Mouse (Mus musculus): Measurements from ENCODE around the gene Trim69.

Trim69 gene

DNA sequence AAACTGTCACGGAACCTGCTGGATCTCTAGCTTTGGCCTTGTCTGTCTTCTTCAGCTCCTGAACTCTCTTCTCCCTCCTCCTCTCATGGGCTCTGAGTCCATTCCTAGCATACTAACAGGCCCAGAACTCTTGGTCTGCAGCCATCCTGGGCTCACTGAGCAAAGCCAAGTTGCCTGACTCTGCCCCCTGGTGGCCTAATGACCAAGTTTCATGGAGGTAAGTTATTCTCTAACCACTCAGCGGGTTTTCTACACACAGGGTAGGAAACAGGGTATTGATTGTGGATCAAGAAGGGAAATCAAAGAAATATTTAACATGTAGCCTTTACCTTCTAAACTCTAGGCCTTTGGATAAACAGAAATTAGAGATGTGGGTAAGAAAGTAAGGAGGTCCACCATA, at the start of gene Trim69:
Gene Trim69, plus strand, starts transcription at position 21 of the 400 bp plus-strand sequence.
- peak; percentile 88 for DNase-seq (ENCODE audit: low spot score)

DNA sequence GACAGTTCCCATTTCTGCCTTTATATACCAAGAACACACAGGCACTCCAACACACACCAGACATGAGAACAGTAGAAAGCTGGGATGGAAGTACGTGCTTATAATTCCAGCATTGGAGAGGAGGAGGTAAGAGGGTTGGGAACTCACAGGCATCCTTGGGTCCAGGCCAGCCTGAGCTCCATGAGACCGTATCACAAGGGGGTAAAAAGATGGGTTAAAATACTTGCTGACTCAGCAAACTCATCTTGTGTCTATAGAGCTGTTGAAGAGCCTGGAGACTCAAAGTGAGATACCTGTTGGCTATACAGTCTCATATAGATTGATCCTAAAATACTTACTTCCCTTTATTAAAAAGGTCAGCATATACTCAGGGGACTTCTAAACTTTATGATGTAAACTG, 43.6 kb upstream of the Trim69 start:
- no peak for DNase-seq (ENCODE audit: low spot score)

DNA sequence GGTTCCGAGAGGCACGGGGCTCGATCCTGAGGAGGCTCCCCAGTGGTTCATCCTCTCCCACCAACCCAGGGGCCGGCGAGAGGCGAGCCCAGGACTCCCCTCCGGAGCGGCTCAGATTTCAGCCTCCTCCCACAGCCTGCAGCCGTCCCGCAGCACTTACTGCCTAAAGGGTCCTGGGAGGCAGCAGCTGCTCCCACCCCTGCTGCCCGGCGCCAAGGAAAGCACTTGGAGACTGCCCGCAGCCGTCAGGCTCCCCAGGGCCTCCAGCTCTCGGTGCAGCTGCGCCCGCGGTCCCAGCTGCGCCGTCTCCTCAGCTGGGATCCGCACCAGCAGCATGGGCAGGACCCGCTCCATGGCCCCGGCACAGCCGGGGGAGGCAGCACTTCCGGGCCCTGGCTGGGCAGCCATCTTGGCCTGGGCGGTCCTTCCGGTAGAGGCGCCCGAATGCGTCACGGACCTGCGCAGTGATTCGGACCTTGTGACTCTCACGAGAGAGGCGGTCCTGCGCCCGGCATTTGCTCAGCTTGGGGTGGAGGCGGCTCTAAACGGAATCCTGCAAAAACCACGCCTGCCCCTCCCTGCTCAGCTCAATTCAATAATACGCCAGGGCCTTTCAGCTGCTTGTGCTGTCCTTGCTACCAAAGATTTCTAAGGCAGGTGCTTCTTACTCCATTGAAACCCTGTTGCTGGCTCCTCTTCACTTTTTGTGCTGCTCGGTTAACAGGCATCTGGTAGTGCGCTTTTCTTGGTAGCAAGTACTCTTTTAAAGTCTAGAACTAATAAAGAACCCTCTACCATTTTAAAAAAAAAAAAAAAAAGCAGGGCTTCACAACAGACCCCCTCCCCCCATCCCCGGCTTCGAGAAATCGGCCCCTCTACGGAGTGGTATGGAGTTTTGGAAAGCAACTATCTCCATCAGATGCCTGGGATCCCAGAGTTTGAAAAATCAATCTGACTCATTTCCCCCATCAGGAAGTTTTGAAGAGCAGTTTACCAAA, 42.2 kb upstream of the Trim69 start, which contains the start of gene Spg11:
Gene Spg11, minus strand, starts transcription at position 426 of the 998 bp plus-strand sequence.
- DNase-seq (ENCODE audit: low spot score), result peak; percentile 98

DNA sequence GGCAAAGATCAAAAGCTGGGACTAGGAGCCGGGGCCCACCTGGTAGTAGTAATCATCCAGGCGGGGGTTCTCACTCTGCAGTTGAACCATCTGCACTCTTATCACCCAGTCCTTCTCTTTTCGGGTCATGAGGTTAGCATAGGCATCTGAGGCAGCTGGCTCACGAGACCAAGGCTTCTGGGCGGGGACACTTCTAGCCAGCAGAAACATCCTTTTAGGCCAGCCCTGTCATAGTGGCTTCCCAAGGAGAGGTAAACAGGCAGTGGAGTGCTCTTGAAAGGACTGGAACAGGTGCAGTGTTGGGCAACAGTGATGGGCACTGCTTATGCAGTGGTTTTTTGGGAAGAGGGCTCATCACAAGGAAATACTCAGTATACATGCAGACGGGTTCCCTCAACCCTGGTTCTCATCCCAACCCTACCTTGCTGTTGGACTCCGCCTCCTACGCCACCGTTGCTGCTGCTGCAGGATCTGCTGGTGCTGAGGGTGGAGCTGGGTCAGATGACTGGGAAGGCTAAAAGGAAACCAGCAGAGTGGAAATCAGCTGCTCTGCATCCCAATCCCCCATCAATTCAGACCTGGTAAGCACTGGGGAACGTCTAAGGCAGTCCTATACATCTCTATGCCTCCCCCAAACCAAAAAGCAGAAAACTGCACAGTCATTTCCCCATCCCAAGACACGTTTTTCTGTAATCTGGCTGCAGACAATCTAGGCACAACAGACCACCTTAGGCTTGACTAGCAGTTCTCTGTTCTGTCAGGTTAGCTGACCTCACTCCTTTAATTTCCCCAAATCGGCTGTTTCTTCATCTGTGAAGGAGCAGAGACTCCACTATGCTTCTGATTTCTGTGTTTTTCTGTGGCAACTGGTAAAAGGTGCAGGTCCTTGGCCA, 34.6 kb upstream of the Trim69 start:
- no peak for DNase-seq (ENCODE audit: low spot score)

DNA sequence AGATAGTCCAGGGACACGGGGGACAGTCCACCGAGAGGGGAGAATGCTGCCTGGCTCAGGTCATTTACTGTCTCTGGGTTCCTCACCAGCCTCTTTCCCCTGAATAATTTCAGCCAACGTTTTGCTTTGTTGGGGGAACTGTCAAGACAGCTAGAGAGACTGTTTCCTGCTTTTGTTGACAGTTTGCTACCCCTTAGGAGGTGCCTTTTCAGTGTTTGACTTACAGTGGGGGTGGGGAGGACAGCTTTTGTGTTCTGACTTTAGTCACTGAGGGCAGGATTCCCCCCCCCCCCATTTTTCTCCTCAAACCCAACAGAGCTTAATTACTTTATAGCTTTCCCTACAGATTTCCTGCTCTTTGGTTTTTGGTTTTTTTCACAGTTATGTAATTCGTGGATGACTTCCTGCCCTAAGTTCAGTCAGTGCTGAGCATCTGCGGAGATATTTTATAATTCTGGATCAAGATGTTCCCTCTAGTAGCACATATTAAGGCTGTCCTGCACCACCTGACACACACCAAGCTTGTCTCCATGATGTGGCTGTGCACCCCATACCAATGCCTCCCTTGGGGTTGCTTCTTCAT, 33.6 kb upstream of the Trim69 start:
- DNase-seq (ENCODE audit: low spot score), result no peak

DNA sequence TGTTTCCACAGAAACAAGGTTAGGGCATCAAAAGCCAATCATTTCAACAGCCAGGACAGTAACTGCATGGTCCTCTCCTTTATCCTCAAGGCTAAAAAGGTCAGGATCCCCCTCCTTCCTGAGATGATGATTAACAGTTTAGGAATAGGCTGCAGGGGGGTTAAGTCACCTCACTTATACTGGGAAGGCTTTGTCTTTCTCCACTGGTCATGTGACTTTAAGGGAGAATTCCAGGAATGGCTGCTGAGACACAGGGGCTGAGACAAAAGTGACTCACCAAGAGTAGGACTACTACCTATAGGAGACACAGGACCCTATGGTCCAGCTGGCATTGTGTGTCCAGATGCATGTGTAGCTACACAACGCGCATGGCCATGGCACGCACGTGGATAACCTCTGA, 32.9 kb upstream of the Trim69 start:
- no peak for DNase-seq (ENCODE audit: low spot score)

DNA sequence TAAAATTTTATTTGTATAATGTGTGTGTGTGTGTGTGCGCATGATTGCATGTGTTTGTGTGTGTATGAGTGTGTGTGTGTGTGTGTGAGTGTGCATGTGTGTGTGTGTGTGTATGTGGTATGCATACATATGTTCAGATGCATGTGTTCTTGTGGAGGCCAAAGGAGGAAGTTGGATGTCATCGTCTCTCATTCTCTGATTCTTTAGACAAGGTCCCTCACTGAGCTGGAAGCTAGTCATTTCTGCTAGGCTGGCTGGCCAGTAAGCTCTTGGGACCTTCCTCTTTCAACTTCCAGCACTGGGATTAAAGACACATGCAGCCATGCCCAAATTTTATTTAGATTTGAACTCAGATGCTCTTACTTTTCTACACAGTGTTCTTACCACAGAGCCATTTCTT, 28.4 kb upstream of the Trim69 start:
- DNase-seq (ENCODE audit: low spot score), result no peak

DNA sequence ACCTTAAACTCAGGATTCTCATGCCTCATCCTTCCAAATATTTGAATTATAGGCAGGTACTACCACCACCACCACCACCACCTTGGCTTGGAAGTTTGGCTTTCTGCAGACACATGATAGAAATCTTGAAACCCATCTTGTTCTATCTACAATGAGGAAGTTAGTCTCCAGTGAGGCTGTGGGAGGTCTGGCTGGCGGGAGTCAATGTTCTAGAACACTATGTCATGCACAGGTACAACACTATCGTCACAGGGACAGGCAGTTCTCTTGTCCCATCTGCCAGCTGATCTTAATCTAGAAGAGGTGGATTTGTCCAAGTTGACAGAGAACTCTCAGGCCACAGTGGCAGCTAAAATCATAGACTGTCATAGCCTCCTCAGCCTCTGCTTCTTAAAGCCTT, 27.9 kb upstream of the Trim69 start:
- no peak for DNase-seq (ENCODE audit: low spot score)

DNA sequence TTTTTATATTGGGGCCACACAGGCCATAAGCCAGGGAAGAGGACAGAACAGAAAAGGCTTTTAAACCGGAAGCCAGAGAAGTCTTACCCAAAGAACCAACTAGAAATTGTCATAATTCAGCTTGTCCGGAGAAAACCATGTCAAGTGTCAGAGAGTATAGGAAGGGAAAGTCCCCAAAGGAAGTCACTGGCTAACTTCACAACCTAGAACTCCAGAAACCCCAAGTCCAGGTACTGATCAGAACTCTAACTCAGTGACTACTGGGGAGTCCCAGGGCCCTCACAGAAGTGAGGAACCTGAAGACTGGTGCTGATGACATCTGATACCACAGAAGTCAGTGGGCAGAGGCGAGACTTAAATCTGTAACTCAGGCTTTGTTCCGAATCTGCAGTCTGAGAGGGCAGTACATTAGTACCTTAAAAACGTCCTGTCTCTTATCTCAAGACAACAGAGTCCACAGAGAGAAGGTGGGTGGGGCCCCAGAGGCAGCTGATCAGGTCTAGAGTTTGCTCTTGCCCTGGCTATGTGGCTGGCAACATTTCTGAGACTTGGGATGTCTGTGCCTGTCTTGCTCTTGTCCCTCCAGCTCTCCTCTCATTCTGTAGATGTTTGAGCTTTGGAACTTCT, 22.5 kb upstream of the Trim69 start:
- DNase-seq (ENCODE audit: low spot score), result no peak

DNA sequence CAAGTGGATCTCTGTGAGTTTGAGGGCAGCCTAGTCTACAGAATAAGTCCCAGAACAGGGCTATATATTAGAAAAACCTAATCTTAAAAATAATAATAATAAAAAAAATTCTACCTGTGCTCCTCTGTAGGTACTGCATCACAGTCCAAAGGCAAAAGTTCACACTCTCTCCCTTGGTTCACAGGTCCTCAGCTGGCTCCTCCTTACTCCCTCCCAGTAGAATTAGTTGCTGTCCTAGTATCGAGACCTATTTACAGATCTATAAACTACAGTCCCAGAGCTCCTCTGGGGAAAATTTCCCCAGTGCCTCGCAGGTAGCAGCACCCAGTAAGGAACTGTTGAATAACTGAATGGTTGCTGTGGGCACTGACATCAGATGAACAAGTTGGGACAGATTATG, 19.7 kb upstream of the Trim69 start:
- DNase-seq (ENCODE audit: low spot score), result no peak

DNA sequence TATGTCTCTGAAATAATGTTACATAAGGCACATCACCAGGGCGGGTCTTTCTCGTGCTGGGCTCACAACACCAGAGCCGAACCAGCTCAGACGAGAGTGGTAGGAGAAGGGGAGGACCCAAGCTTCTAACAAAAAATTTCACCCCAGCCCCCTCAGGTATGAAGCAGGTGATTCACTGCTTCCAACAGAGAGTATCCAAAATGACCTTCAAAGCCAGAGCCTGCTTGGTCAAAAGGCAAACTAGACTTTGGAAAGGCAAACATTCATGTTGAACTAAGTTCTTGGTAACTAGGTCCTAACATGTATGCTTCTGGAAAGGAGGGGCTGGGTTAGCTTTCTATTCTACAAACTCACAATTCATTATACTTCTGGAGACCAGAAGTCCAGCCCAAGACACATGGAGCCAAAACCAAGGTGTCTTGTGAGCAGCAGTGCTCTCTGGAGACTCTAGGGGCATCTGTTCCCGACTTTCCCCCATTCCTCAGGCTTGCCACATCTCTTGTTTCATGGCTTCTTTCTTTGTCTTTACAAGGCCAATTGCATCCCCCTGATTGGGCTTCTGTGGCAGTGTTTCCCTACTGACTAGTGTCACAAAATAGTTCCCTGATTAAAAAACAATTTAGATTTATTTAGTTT, 19.1 kb upstream of the Trim69 start:
- DNase-seq (ENCODE audit: low spot score), result no peak

DNA sequence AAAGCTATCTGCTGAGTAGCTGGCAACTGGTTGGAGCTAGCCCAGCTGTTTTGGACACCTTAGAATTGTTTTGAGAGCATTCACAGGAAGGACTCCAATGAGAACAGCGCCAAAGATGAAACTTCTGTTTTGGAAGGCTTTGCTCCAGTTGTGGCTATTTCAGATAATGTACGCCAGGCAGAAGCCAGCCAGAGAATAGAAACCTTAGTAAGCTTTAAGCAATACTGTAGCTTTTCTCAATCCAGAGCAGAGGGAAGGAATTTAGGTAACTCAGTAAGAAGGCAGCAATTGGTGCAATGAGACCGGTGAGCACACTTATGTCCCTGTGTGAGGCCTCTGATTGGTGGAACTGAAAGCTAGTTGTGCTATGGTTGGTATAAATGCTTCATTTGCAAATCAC, 17.4 kb upstream of the Trim69 start:
- no peak for DNase-seq (ENCODE audit: low spot score)

DNA sequence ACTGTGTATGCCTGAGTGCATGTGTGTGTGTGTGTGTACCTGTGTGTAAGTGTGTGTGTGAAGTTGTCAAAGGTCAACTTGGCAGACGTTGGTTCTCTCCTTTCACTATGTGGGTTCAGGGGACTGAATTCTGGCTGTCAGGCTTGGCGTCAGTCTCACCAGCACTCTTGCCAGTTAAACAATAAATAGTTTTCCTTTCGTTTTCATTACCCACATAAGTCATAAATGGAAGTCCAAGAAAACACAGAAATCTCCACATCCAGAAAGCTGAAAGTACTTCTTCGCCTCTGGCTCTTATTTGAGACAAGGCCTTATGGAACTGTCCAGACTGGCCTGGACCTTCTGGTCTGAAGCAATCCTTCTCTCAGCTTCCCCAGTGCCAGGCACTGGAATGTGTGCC, 14.7 kb upstream of the Trim69 start:
- DNase-seq (ENCODE audit: low spot score), result no peak

DNA sequence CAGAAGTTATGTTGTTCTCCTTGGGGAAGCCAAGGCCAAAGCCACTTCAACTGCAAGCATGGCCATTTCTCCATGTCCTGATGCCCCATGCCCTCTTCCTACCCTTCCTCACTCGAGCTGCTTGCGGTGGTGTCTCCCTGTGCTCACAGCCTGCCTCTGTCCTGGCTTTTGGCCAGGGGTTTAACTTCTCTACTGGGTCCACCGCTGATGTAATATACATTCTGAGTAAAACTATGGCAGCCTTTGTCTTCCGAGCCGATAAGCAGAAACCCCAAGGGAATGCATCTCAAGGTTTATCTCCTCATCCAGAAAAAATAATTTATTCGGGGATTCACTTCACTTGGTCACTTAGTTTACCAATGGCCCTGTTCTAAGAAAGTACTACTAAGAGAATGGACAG, 13.8 kb upstream of the Trim69 start:
- DNase-seq (ENCODE audit: low spot score), result no peak

DNA sequence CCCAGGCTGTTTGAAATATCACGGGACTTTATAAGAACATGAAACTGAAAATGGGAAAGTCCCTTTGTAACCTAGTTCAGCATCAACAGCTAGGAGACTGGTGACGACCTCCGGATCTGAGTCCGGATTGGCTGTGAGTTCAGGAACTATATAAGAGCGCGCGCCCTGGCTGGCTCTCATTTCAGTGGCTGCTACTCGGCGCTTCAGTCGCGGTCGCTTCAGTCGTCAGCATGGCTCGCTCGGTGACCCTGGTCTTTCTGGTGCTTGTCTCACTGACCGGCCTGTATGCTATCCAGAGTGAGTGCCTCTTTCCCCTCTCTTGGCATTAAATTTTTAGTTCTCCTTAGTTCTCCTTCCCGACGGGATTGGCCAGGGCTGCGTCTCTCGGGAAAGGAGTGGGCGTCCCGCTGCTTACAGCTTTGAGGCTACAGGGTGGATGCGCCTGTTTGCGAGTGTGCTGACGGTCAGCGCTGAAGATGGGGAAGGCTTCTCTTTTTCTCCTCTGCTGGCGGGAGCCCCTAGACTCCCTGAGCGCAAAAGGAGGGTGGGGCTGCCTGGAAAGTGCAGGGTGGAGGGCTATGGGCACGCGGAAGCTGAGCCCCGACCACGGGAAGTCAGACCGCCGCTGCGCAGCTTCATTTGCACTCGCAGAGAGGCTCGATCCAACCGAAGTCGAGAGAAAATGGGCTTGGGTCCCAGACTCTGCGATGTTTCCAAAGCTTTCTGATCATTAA, 12.8 kb upstream of the Trim69 start, which contains the start of gene B2m:
Gene B2m, plus strand, starts transcription at position 179 of the 734 bp plus-strand sequence.
- DNase-seq (ENCODE audit: low spot score), result peak; percentile 95

DNA sequence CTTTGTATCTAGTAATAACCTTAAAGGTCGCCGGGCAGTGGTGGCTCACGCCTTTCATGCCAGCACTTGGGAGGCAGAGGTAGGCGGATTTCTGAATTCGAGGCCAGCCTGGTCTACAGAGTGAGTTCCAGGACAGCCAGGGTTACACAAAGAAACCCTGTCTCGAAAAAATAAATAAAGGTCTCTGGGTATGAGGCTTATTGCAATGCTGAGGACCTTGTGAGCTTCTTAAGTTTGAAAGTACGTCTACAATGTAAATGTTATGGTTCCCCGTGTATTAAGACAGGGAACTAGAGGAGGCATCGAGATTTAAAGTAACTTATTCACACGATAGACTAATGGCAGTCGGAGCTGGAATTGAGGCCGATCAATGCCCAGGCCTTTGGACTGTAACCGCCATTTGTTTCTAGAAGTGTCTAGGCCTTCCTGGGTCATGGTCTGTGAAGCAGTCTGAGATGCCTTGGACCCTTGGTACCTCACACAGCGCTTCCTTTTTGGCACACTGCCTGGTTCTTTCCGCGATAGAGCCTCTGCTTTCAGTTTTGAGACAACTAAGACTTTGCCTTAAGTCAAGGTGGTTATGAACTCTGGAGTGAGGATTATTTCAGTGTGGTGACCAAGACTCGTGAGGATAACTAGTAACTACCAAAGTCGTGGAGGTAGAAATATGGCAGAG, 12.1 kb upstream of the Trim69 start:
- DNase-seq (ENCODE audit: low spot score), result peak; percentile 71

DNA sequence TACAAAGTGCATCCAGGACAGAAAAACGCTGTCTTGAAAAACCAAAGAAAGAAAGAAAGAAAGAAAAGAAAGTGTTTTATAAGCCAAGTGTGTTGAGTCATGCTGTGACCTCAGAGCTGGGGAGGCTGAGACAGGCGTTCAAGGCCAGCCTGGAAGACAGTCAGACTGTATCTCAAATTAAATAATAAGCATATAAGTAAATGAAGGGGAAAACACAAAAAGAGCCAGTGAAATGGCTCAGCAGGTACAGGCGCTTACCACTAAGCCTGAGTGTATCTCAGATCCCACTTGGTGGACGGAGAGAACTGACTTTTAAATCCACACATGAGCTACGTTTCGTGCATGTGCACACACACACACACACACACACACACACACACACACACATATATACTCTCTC, 11.2 kb upstream of the Trim69 start:
- no peak for DNase-seq (ENCODE audit: low spot score)

DNA sequence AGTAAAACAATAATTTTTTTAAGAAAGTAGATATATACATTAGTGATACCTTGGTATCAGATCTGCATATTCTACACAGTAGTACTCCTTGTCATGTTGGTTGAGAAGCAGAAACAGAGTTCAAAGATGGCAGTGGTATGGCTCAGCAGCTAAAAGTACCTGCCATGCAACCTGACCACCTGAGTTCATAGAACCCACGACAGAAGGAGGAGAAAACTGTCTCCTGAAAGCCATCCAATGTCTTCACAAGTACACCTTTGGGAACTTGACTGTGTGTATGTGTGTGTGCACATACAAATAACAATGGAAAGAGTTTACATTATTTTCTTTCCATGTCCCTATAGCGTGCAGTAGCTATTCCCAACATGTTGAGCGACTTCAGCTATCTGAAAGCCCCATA, 10.8 kb upstream of the Trim69 start:
- no peak for DNase-seq (ENCODE audit: low spot score)

DNA sequence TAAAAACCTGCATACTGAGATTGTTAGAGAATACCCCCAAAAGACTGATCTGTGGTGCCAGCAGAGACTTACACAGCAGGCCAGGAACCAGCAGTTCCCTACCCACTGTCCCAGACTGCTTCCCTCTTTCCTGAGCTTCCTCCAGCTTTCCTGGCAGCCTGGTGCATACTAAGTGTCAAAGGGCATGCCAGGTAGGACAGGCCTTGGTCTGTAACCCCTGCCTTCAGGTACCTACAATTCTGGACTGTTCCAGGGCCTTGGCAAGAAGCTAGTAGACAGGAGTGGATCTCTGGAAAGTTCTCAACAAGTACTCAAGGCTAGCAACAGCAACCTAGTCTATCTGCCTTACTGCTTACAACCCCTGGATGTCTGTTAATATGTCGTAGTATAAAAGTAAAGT, 9.3 kb upstream of the Trim69 start:
- DNase-seq (ENCODE audit: low spot score), result no peak

DNA sequence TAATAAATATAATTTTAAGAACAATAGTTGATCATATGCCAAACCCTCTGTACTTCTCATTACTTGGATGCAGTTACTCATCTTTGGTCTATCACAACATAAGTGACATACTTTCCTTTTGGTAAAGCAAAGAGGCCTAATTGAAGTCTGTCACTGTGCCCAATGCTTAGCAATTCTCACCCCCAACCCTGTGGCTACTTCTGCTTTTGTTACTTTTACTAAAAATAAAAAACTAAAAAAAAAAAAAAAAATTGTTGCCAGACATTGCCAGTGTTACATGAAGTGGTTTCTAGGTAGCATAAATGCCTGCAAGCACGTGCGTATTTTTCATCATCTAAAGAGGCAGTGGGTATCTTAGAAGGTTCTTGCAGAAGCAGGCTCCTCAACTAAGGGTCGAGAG, 7.7 kb upstream of the Trim69 start:
- DNase-seq (ENCODE audit: low spot score), result no peak
